In the genomic region with DNA sequence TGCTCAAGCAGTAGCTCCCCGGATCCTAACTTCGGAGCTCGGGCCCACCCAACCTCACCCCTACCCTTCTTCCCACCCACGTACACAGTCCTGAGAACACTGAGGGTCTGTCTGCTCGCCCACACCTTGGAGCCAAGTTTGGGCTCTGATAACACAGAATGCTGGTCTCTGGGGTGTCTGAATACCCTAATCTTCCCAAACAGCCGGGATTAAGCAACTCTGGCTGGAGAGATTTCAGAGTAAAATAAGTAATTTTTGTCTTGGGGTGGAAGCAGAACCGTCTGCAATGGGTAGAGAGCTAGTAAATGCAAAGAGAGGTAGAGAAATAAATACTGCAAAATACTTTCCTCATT, we compare ENCODE assay signal across 8 mouse cellular contexts. TPM values are rescaled to one million over a fixed set of nuclear protein-coding genes. Genes with fewer than 3 reads are reported as not detected.
DNase-seq lines count a peak whose midpoint lies in the region; ATAC-seq and TF ChIP-seq lines count a peak whose summit lies in the region.

No protein-coding gene starts in this region.

- peaks cover 43% of the 10 kb centered on the region for H3K36me3 ChIP-seq in embryonic facial prominence, embryonic 14.5 days (ENCODE audit: control insufficient read depth, insufficient read depth, low read length)
- H3K36me3 ChIP-seq in limb, embryonic 11.5 days (ENCODE audit: control insufficient read depth, insufficient read depth, low read length) = peaks cover 17% of the 10 kb centered on the region
- peaks cover 39% of the 10 kb centered on the region for H3K36me3 ChIP-seq in neural tube, embryonic 15.5 days

- no peaks in the 10 kb centered on the region for H3K9me3 ChIP-seq in embryonic facial prominence, embryonic 14.5 days (ENCODE audit: control insufficient read depth, low read length)
- no peaks in the 10 kb centered on the region for H3K9me3 ChIP-seq in limb, embryonic 11.5 days (ENCODE audit: control insufficient read depth, low read length)
- H3K9me3 ChIP-seq in neural tube, embryonic 15.5 days (replicated peaks) = no peaks in the 10 kb centered on the region

- intact Hi-C loops in left cerebral cortex, adult 2 months (cut with DNase I) = no loop called here
- intact Hi-C loops in left cerebral cortex, postnatal 10 days (cut with DNase I) = no loop called here

- TF ChIP-seq CTCF in left cerebral cortex, adult 2 months (IDR thresholded peaks at IDR 0.05) = no peak

- 4% methylated on average over 7 of the region's 7 CpGs for WGBS in embryonic facial prominence, embryonic 14.5 days
- WGBS in limb, embryonic 11.5 days = under 1% methylated on average over 7 of the region's 7 CpGs
- 6% methylated on average over 7 of the region's 7 CpGs for WGBS in neural tube, embryonic 15.5 days

- ATAC-seq in embryonic facial prominence, embryonic 14.5 days (ENCODE audit: low read depth) = no peak
- ATAC-seq in limb, embryonic 11.5 days (ENCODE audit: insufficient number of reproducible peaks, low FRiP score, low TSS enrichment, low read depth) = no peak
- ATAC-seq in neural tube, embryonic 15.5 days (ENCODE audit: low FRiP score) = no peak

- H3K4me3 ChIP-seq in left cerebral cortex, adult 2 months = peak overlapping the region; percentile 72
- H3K4me3 ChIP-seq in embryonic facial prominence, embryonic 14.5 days (ENCODE audit: low read depth, low read length) = peak overlapping the region; percentile 70
- H3K4me3 ChIP-seq in limb, embryonic 11.5 days (ENCODE audit: low read depth, low read length) = peak overlapping the region; percentile 78
- H3K4me3 ChIP-seq in neural tube, embryonic 15.5 days (replicated peaks) = peak overlapping the region; percentile 73

- H3K4me1 ChIP-seq in embryonic facial prominence, embryonic 14.5 days (ENCODE audit: control insufficient read depth, insufficient read depth, low read length) = peaks cover 19% of the 10 kb centered on the region
- peaks cover 16% of the 10 kb centered on the region for H3K4me1 ChIP-seq in limb, embryonic 11.5 days (ENCODE audit: control insufficient read depth, insufficient read depth, low read length)
- H3K4me1 ChIP-seq in neural tube, embryonic 15.5 days = peaks cover 54% of the 10 kb centered on the region

- H3K27me3 ChIP-seq in embryonic facial prominence, embryonic 14.5 days (replicated peaks; ENCODE audit: control insufficient read depth, insufficient read depth, low read length) = no peaks in the 10 kb centered on the region
- H3K27me3 ChIP-seq in limb, embryonic 11.5 days (ENCODE audit: control insufficient read depth, insufficient read depth, low read length) = no peaks in the 10 kb centered on the region
- H3K27me3 ChIP-seq in neural tube, embryonic 15.5 days (replicated peaks) = no peaks in the 10 kb centered on the region

- no peak for DNase-seq in left cerebral cortex, adult 2 months (ENCODE audit: extremely low spot score in 1 of 2, low spot score in 2 of 2)
- DNase-seq in left cerebral cortex, postnatal 10 days (ENCODE audit: extremely low spot score in 1 of 2, low spot score in 2 of 2) = no peak
- no peak for DNase-seq in embryonic facial prominence, embryonic 14.5 days (ENCODE audit: low spot score)
- DNase-seq in limb, embryonic 11.5 days (ENCODE audit: low spot score) = no peak
- no peak for DNase-seq in right cerebral cortex, postnatal 14 days
- no peak for DNase-seq in natural killer cell, adult 2 months (ENCODE audit: low spot score in 2 of 2)
- DNase-seq in embryo, embryonic 10 days (ENCODE audit: low spot score) = no peak

- H3K27ac ChIP-seq in left cerebral cortex, adult 2 months = peak overlapping the region; percentile 84
- peak overlapping the region; percentile 95 for H3K27ac ChIP-seq in embryonic facial prominence, embryonic 14.5 days (replicated peaks; ENCODE audit: low read depth, low read length)
- H3K27ac ChIP-seq in limb, embryonic 11.5 days (replicated peaks; ENCODE audit: low read depth, low read length) = peak overlapping the region; percentile 98
- H3K27ac ChIP-seq in neural tube, embryonic 15.5 days (replicated peaks) = peak overlapping the region; percentile 91

- H3K4me2 ChIP-seq in embryonic facial prominence, embryonic 14.5 days (ENCODE audit: low read depth, low read length) = peak overlapping the region; percentile 71
- peak overlapping the region; percentile 86 for H3K4me2 ChIP-seq in limb, embryonic 11.5 days (ENCODE audit: low read depth, severe bottlenecking)
- H3K4me2 ChIP-seq in neural tube, embryonic 15.5 days = peak overlapping the region; percentile 93

- H3K9ac ChIP-seq in embryonic facial prominence, embryonic 14.5 days (ENCODE audit: low read depth, low read length) = peak overlapping the region; percentile 90
- peak overlapping the region; percentile 91 for H3K9ac ChIP-seq in limb, embryonic 11.5 days (ENCODE audit: low read length)
- H3K9ac ChIP-seq in neural tube, embryonic 15.5 days (replicated peaks) = peak overlapping the region; percentile 87

RNA-seq across cellular contexts. Expression of a gene that starts 1.6 kb away (rescaled TPM):
- total RNA-seq in left cerebral cortex, adult 2 months (2021) = 10 to 100 TPM; 28.8 to 31.1 TPM
- 10 to 100 TPM; 32.7 to 37.1 TPM for total RNA-seq in left cerebral cortex, postnatal 10 days (2021)
- 113 and 128 TPM in 2 replicates for polyA plus RNA-seq in embryonic facial prominence, embryonic 14.5 days (2014; fragmentation: Nextera tagmentation; extraction: Ambion mirVana)
- 154 and 158 TPM in 2 replicates for polyA plus RNA-seq in limb, embryonic 11.5 days (2014; fragmentation: Nextera tagmentation; extraction: Ambion mirVana)
- polyA plus RNA-seq in neural tube, embryonic 15.5 days (2015; fragmentation: Nextera tagmentation; extraction: Ambion mirVana) = 71.3 and 82.7 TPM in 2 replicates

RNA-seq across cellular contexts. Expression of a gene that starts 29.3 kb away (rescaled TPM):
- total RNA-seq in left cerebral cortex, adult 2 months (2021) = under 1 TPM in 1 of 2 experiments, not detected in 1; 0.37 TPM
- total RNA-seq in left cerebral cortex, postnatal 10 days (2021) = not detected
- polyA plus RNA-seq in embryonic facial prominence, embryonic 14.5 days (2014; fragmentation: Nextera tagmentation; extraction: Ambion mirVana) = 0.64 and 0.82 TPM in 2 replicates
- 0.60 and 1.3 TPM in 2 replicates for polyA plus RNA-seq in limb, embryonic 11.5 days (2014; fragmentation: Nextera tagmentation; extraction: Ambion mirVana)
- polyA plus RNA-seq in neural tube, embryonic 15.5 days (2015; fragmentation: Nextera tagmentation; extraction: Ambion mirVana) = 0.88 and 1.4 TPM in 2 replicates

RNA-seq across cellular contexts. Expression of a gene that starts 34.4 kb away (rescaled TPM):
- 10 to 100 TPM; 36.4 to 41.4 TPM for total RNA-seq in left cerebral cortex, adult 2 months (2021)
- total RNA-seq in left cerebral cortex, postnatal 10 days (2021) = 10 to 100 TPM; 30.2 to 32.4 TPM
- polyA plus RNA-seq in embryonic facial prominence, embryonic 14.5 days (2014; fragmentation: Nextera tagmentation; extraction: Ambion mirVana) = 21.4 and 25.2 TPM in 2 replicates
- polyA plus RNA-seq in limb, embryonic 11.5 days (2014; fragmentation: Nextera tagmentation; extraction: Ambion mirVana) = 51.6 and 52.0 TPM in 2 replicates
- 25.3 and 28.6 TPM in 2 replicates for polyA plus RNA-seq in neural tube, embryonic 15.5 days (2015; fragmentation: Nextera tagmentation; extraction: Ambion mirVana)

RNA-seq across cellular contexts. Expression of a gene that starts 56.1 kb away (rescaled TPM):
- not detected for total RNA-seq in left cerebral cortex, adult 2 months (2021)
- not detected for total RNA-seq in left cerebral cortex, postnatal 10 days (2021)
- polyA plus RNA-seq in embryonic facial prominence, embryonic 14.5 days (2014; fragmentation: Nextera tagmentation; extraction: Ambion mirVana) = not detected in 2 replicates
- not detected in 2 replicates for polyA plus RNA-seq in limb, embryonic 11.5 days (2014; fragmentation: Nextera tagmentation; extraction: Ambion mirVana)
- not detected in 2 replicates for polyA plus RNA-seq in neural tube, embryonic 15.5 days (2015; fragmentation: Nextera tagmentation; extraction: Ambion mirVana)
